Mouse (Mus musculus): Measurements from ENCODE around the gene BC017158. TPM values are rescaled to one million over a fixed set of nuclear protein-coding genes. Genes with fewer than 3 reads are reported as not detected.
A peak's percentile ranks its signal among the peaks of the same experiment; 100 is the strongest.

BC017158 gene
- total RNA-seq, 2 experiments from 2014 or later: 23.0 to 24.0 TPM

DNA sequence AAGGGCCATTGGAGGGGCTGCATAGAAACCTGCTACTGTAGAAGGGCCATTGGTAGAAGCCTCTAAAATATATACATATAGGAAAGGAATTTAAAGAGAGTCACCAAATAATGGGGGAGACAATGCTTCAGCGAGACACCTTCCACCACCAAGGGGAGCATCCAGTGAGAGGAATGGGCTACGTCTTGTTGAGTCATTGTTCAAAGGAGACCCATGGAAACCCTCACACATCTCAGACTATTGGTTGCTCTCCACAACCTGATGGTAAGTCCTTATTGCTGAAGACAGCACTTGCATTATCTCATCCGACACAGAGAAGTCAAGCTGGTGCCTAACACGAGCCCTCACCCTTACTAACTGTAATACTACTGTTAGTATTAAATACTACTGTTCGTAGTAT lies 42.2 kb downstream of the BC017158 start:
- DNase-seq: no peak

GRCm38 (mm10) chr7:128254978-128255377 lies 43.0 kb downstream of the BC017158 start:
- no peak for DNase-seq

DNA sequence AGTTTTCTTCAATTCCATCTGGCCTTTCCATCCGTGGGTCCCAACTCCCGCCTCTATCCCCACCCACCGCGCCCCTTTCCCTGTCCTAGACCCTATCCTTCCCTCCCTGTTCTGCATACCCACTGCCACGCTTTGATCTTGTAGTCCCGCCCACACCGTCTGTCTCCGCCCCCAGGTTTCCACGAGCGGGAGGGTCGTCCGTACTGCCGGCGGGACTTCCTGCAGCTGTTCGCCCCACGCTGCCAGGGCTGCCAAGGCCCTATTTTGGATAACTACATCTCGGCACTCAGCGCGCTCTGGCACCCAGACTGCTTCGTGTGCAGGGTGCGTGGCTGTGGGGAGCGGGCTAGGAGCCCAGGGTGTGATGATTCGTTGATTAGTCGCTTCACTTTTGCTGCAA lies 45.4 kb downstream of the BC017158 start:
- DNase-seq: peak; percentile 74 to 78

GRCm38 (mm10) chr7:128251946-128252345 lies 46.0 kb downstream of the BC017158 start:
- no peak for DNase-seq

- DNase-seq: no peak
Measured at GRCm38 (mm10) chr7:128249998-128250397, 48.0 kb downstream of the BC017158 start.

DNA sequence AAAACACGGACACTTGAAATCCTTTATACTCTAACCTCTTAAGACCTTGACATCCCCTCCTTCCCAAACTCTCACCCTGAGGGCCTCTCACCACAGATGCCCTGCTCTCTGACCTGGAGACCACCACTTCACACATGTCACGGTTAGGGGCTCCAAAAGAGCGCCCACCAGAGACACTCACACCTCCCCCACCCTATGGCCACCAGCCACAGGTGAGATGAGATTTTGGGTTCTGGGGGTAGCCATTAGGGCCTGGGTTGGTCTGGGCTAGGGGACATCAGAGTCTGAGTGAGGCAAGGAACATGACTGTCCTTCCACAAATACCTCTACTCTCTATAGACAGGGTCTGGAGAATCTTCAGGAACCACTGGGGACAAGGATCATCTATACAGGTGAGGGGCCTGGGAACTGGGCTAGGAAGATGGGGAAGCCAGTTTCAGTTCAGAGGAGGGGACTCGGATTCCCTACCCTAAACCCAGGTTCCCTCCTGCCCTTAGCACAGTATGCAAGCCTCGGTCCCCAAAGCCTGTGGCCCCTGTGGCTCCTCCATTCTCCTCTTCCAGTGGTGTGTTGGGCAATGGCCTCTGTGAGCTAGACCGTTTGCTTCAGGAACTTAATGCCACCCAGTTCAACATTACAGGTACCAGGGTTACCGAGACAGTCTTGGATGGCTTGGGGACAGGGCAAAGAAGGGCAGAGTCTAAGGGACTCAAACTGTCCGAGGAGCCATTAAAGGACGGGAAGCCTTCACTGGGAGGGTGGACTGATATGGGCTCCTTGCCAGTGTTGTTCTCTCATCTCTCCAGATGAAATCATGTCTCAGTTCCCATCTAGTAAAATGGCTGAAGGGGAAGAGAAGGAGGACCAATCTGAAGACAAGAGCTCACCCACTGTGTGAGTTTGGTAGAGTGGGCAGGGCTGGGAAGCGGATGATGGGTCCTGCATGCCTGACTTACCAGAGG lies 49.6 kb downstream of the BC017158 start:
- DNase-seq: no peak

- peak; percentile 71 to 81 for DNase-seq
Measured at GRCm38 (mm10) chr7:128247443-128247842, 50.5 kb downstream of the BC017158 start.

DNA sequence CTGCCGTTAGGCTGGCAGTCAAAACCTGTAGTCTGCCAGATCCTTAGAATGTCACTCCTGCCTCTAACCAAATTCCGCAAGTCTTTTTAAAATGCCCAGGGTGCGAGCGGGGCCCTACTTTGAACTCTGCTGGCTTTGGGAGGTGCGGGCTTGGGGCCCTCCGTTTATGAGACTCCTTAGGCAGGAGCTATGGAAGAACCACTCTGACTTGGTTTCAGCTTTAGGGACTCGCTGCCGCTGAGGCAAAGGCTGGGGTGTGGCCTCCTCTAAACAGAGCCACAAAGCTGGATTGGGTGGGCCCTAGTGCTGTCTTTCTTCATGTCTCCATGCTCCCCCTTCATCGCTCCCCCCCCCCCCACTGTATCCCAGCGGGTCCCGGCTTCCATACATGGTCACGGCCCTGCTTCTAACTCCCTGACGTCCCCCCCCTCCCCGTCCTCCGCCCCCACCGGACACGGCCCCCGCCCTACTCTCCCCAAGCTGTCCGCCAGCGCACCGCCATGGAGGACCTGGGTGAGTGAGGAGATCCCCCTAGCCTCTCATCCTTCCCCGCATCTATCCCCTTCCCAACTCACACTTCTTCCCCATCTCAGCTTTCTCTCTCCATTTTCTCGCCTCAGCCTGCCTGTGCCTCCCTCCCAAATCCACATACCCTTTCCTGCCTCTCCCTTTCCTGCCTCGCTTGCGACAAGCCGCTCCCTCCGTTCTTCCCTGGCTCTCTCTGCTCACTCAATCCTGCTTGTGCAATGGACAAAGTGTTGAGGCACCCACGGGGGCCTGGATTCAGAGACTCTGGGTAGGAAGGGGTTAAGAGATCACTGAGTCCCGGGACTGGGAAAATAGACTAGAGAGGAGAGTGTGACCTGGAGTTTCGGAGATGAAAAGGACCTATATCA lies 51.2 kb downstream of the BC017158 start, which contains the start of gene Tgfb1i1:
Gene Tgfb1i1, plus strand, starts transcription at position 317 of the 896 bp plus-strand sequence.
- DNase-seq: peak in 1 of 2 experiments; percentile 32

DNA sequence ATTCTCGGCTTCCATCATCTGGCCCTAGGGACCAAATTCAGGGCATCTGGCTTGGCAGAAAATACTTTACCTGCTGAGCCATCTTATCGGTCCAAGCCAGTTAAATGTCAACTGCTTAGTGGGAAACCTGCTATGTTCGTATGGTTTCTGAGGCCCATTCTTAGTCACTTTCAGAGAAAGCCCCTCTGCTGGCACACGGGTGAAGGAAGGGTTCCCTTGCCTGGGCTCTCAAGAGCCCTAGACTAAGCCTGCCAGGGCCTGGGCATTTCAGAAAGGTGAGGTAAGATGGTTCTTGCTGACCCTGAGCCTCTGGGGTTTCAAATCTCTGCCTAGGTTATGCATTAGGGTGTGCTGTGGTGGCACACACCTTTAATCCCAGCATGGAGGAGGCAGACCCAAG lies 52.4 kb downstream of the BC017158 start:
- DNase-seq: no peak

DNA sequence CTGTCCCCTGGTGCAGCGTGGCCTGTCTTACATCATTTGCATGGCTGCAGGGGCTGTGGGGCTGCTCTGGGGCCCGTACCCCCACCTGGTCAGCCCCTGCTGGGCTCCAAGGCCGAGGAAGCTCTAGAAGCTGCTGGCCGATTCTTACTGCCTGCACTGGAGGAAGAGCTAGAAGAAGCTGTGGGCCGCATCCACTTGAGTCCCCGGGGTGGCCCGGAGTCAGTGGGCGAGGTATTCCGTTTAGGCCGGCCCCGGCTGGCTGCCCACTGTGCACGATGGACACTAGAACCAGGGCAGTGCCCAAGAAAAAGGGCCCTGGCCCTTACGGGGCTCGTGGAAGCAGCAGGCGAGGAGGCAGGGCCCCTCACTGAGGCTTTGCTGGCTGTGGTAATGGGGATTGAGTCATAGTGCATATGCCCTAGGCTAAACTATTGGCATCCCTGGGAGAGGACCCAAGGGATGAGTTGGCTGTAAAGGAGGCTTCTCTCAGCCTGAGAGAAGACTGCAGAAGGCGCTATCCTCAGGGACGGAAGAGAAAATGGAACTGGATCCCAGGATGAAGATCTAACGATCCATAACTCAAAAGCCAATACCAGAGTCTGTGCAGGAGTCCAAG lies 53.5 kb downstream of the BC017158 start:
- DNase-seq: no peak

DNA sequence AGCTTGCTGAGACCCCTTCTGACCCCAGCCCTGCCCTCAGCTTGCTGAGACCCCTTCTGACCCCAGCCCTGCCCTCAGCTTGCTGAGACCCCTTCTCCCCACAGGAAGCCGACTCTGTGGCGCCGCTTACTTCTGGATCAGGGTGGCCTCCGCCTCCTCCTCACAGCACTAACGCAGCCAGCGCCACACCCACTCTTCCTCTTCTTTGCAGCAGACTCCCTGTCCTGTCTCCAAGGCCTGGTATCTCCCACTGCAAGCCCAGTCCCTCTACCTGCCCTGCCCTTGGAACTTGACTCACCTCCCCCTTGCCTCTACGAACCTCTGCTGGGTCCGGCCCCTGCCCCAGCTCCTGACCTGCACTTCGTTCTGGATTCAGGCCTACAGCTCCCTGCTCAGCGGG lies 54.0 kb downstream of the BC017158 start:
- no peak for DNase-seq

DNA sequence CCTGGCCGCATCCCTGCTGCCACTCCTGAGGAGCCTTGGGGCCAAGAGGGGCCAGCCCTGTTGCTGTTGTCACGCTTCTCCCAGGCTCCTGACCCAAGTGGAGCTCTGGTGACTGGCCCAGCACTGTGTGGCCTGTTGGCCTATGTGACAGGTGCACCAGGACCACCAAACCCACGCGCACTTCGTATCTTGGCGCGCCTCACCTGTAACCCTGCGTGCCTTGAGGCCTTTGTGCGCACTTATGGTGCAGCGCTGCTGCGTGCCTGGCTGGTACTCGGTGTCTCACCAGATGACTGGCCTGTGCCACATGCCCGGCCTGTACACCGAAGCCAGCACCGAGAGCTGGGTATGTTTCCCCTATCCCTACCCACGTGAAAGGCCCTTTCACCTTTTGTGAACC lies 55.6 kb downstream of the BC017158 start:
- no peak for DNase-seq

GRCm38 (mm10) chr7:128240131-128240784 lies 57.7 kb downstream of the BC017158 start:
- no peak for DNase-seq

DNA sequence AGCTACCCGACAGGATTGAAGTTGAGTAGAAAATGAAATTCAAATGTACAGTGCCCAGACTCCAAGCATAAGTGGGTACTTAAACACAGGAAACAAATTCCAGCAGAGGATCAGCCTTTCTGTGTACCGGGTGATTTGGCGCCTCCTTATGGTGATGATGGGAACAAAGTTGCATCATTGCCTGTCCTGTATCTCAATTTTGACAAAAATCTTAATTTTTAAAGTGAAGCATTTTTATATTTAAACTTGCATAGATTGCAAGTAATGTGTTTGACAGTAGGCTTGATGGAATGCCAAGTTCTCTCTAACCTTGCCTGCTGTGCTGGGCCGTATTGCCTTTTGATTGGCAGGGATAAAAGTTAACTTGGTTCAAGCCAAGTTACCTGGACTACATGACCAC lies 59.0 kb downstream of the BC017158 start:
- no peak for DNase-seq

- peak; percentile 99 to 100 for DNase-seq
Measured at GRCm38 (mm10) chr7:128237927-128238778, 59.8 kb downstream of the BC017158 start, which contains the start of gene 9130023H24Rik. Gene 9130023H24Rik (minus strand): TSS chr7:128238031.

GRCm38 (mm10) chr7:128237593-128237926 lies 60.4 kb downstream of the BC017158 start:
- DNase-seq: no peak

DNA sequence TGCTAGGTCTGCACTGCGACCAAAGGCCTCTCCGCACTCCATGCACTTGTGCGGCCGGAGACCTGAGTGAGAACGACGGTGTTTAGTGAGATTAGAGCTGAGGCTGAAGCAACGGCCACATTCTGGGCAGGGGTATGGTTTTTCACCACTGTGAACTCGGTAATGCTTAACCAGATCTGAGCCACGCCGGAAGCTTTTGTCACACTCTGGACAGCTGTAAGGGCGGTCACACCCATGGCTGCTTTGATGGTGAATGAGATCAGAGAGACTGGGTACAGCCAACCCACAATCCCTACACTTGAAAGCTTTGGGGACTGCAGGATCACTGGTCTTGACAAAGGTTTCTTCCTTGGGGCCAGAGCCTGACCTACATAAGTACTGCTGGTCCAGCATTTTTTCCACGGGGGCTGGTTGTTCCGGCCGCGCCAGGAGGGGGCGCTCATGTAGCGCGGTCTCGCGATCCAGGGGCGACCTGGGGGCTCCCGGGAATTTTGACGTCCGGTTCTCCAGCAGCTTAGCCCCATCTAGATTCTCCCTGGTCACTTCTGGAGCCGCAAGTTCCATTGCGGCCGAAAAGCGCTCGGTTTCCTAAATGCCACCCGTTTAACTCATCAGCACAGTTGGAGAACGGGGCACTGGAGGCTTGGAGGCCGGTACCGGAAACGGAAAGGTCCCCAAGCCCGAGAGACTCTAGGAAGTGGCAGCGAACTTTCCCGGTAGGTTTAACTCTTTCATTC lies 60.9 kb downstream of the BC017158 start, which contains the start of gene Armc5:
Gene Armc5, plus strand, starts transcription at position 487 of the 737 bp plus-strand sequence.
- peak; percentile 81 to 82 for DNase-seq

- DNase-seq: no peak
Measured at GRCm38 (mm10) chr7:128236426-128236825, 61.5 kb downstream of the BC017158 start.

DNA sequence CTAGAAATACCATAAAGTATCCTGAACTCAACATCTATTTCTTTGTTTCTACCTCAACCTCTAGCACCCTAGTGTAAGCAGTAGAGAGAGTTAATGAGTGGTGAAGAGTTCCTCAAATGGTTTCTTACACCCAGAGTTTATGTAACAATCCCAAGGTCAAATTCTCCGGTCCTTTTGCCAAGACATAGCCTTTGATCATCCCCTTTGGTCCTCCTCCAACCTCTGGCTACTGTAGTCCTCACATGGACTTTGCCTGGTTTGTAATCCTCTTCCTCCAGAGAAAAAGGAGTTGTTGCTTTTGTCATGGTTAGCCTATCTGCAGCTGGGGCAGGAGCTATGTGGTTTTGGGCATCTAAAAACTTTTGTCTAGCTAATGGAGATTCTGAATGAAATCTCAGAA lies 62.5 kb downstream of the BC017158 start:
- no peak for DNase-seq

DNA sequence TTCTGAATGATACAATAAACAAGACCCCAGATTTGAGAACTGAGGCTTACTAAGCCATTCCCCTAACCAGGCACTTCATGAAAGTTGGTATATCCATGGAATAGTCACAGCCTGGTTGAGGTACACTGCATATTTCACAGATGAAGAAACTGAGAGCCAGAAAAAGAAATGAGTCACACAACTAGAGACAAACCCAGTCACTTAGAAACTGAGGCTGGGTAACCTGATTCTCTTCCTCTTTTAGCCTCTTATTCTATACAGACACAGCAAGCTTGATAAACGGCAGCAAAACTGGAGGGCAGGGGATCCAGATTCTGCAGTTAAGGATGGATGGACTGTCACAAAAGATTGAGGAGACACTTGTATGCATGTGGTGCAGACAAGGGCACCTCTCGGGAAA lies 63.2 kb downstream of the BC017158 start:
- no peak for DNase-seq

Data from layer of hippocampus, postnatal 36 days (tissue).